Mouse (Mus musculus) brain, embryonic 14.5 days (tissue): ENCODE results near the gene Wdr12.

Experiments used
- CTCF ChIP-seq: fragments of 200-500 bp; IDR thresholded peaks from 2 replicates; pipeline ENCODE4 v1.5.1; 2012; ENCODE audit warnings: inconsistent platforms, mild to moderate bottlenecking, moderate library complexity, borderline replicate concordance; ENCODE audit not compliant: insufficient read depth, insufficient read length; ENCODE audit errors: extremely low read depth
- POLR2A ChIP-seq: fragments of 200-500 bp; IDR thresholded peaks from 2 replicates; pipeline ENCODE4 v1.6.1; 2012; ENCODE audit warnings: mild to moderate bottlenecking, inconsistent platforms, borderline replicate concordance; ENCODE audit not compliant: poor library complexity, insufficient read depth, insufficient read length, severe bottlenecking; ENCODE audit errors: extremely low read depth

DNA sequence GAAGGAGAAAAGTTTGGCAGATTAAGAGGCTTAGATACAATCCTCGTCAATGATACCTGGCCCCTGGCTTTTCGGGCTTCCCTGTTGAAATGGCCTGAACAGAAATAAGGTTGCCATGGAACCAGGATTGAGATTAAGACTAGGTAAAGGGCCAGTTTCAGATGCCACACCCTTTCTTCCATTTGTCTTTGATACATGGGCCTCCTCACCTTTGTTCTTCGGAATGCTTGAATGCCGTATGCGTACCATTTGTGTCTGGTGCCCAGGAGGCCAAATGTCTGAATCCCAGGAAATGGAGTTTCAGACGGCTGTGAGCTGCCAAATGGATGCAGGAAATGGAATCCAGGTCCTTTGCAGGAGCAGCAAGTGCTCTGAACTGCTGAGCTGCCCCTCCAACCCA lies 22.0 kb downstream of the Wdr12 start:
- TF ChIP-seq POLR2A, result no peak
- TF ChIP-seq CTCF, result no peak
